Mouse (Mus musculus): ENCODE data around the gene Mul1. TPM values are rescaled to one million over a fixed set of nuclear protein-coding genes. Genes with fewer than 3 reads are reported as not detected.

The Mul1 gene
- not detected in 2 replicates for polyA plus RNA-seq (2012; ENCODE audit: insufficient read depth, insufficient read length, low replicate concordance, missing spikeins)

DNA sequence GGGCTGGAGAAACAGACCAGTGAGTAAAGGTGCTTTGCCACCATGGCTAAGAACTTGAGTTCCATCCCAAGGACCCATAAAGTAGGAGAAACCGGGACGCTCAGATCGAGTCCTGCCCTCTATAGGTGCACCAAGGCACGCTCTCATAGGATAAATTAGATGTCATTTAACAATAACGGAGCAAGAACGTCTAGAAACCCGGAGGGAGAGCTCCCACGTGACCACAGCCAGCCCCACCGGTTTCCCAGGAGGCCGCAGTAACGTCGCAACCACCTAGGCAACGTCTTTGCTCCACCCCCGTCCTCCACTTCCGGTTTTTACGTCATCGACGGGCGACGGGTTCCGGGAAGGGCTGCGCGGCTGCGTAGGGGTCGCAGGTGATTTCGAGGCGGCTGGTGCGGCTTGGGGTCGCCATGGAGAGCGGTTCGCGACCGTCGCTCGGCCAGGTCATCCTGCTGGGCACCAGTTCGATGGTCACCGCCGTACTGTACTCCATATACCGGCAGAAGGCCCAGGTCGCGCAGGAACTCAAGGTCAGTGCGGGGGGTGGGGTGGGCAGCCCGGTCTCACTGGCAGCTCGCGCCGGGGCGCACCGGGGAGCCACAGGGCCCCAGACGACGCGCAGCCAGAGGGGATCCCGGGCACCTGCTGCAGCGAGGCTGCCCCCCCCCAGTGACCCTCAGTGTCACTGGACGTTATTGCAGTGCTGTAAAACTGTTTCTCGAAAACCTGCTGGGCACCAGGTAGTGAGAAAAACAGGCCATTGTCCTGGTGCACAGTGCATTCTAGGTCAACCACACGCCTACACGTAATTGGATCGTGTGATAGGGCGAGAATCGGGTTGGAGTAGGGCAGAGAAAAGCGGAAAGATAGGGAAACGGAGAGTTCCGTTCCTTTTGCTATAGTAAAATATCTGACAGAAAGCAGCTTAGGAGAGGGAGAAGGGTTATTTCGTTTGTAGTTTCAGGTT is at the start of gene Mul1:
Gene Mul1, plus strand, starts transcription at position 325 of the 970 bp plus-strand sequence.
- Histone ChIP-seq H3K4me3 (ENCODE audit: insufficient read depth, low read depth, low read length) (peak within 1 kb of the TSS; percentile 60), H3K27ac (ENCODE audit: insufficient read depth, low read depth, low read length) (peak within 1 kb of the TSS; percentile 41; the same call in 1 of the 2 replicates), H3K4me1 (ENCODE audit: control insufficient read depth, insufficient read depth, low read length) (peaks cover 6% of the 10 kb centered on the region)
- WGBS = under 1% methylated on average over 64 of the region's 64 CpGs
- TF ChIP-seq POLR2A (IDR thresholded peaks at IDR 0.05; ENCODE audit: insufficient read depth, low read depth, low read length) (peak; percentile 61; the same call in 1 of the 2 replicates), CTCF (IDR thresholded peaks at IDR 0.05; ENCODE audit: insufficient read depth, low read depth, low read length) (no peak)

DNA sequence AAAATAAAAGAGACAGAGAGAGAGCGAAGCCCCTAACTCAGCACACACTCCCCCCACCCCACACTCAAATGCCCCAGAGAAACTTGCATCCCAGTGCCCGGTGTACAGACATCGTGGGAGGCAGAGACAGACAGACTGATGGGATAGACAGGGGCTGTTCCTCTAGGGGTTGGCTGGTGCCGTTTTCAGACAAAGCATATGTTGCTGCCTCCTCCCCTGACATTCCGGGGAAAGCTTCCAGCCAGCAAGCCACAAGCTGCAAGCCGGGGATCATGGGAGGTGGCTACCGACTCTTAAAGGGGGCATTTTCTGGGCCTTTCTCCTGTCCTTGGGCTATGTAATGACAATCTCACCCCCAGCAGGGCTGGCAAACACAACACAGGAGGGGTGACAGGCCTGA is 40.8 kb upstream of the Mul1 start:
- peak overlapping the region; percentile 77 for H3K4me3 ChIP-seq (ENCODE audit: insufficient read depth, low read depth, low read length)
- H3K4me1 ChIP-seq (ENCODE audit: control insufficient read depth, insufficient read depth, low read length) = peaks cover 35% of the 10 kb centered on the region
- H3K27ac ChIP-seq (ENCODE audit: insufficient read depth, low read depth, low read length) = no peak overlapping the region
- no peak for TF ChIP-seq POLR2A (IDR thresholded peaks at IDR 0.05; ENCODE audit: insufficient read depth, low read depth, low read length)
- TF ChIP-seq CTCF (IDR thresholded peaks at IDR 0.05; ENCODE audit: insufficient read depth, low read depth, low read length) = no peak
- WGBS = 30% methylated on average over 7 of the region's 7 CpGs

DNA sequence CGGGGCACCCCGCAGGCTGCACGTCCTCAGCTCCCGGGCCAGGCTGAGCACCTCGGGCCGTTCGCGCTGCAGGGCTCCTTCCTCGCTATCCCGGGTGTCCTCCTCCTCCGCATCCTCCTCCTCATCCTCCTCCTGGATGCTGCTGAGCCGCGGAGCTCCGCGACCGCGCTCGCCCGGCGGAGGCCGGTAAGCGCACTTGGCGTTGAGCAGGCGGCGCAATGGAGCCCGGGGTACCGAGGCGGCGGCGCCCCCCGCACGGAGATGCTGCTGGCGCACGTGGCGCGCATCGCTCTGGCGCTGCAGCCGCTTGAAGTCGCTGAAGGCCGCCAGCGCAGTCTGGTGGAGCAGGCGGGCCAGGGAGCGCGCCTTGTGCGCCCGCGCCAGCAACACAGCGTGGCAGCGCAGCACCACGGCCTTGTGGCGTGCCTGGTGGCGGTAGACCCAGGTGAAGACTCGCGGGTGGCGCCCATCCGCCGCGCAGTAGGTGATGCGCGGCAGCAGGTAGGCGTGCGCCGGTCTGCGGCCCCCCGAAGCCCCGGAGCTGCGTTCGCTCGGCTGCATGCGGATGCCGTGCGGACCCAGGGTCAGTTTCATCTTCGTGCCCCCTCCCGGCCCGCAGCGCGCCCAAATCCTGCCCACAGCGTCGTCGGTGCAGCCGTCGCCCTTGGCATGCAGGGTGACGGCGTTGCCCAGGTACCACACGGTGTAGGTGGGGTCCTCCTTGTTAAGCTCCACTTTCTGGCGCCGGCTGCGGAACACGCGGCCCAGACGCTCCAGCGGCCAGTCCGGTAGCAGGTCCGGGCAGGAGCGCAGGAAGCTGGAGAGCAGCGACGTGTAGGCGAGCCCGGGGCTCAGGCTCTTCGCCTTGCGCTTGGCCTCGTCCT is 39.1 kb upstream of the Mul1 start:
- H3K4me1 ChIP-seq (ENCODE audit: control insufficient read depth, insufficient read depth, low read length) = peaks cover 35% of the 10 kb centered on the region
- WGBS = under 1% methylated on average over 103 of the region's 103 CpGs
- H3K27ac ChIP-seq (ENCODE audit: insufficient read depth, low read depth, low read length) = peak overlapping the region; percentile 19
- H3K4me3 ChIP-seq (ENCODE audit: insufficient read depth, low read depth, low read length) = peak overlapping the region; percentile 77
- TF ChIP-seq CTCF (IDR thresholded peaks at IDR 0.05; ENCODE audit: insufficient read depth, low read depth, low read length) (no peak), POLR2A (IDR thresholded peaks at IDR 0.05; ENCODE audit: insufficient read depth, low read depth, low read length) (no peak)

DNA sequence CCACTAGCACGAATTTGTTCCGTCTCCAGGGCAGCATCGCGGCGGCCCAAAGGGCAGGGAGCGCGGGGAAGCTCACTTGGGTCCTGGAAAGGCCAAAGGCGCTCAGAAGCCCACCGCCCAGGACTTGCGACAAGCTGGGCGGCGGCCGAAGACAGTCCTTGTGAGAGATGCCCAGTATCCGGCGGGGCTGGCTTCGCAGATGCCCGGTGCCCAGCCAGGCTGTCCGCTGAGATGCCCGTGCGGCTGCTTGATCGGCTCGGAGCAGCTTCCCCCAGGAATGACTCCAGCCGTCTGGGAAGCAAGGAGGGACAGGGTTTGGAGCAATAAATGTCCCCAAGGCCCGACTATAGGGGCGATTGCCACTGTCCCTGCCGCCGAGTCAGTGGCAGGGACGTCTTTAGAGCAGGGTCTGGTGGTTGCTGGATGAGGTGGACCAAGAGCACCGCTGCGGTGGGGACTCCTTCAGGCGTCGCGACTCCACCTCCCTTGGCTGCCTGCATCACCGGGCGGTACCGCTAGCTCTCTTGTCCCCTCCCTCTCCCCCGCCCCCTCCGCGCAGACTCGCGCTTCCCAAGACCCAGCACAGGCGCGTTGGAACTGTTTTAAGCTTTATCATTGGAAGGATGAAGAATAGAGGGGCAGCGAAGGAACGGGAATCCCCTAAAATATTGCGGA is 38.4 kb upstream of the Mul1 start, which contains the start of gene Fam43b:
Gene Fam43b, minus strand, starts transcription at position 558 of the 675 bp plus-strand sequence.
- peaks cover 28% of the 10 kb centered on the region for H3K4me1 ChIP-seq (ENCODE audit: control insufficient read depth, insufficient read depth, low read length)
- no peak; the same call in 1 of the 2 replicates for TF ChIP-seq POLR2A (IDR thresholded peaks at IDR 0.05; ENCODE audit: insufficient read depth, low read depth, low read length)
- no peak for TF ChIP-seq CTCF (IDR thresholded peaks at IDR 0.05; ENCODE audit: insufficient read depth, low read depth, low read length)
- peak within 1 kb of the TSS; percentile 69 for H3K27ac ChIP-seq (ENCODE audit: insufficient read depth, low read depth, low read length)
- WGBS = under 1% methylated on average over 46 of the region's 46 CpGs
- peak within 1 kb of the TSS; percentile 77 for H3K4me3 ChIP-seq (ENCODE audit: insufficient read depth, low read depth, low read length)

DNA sequence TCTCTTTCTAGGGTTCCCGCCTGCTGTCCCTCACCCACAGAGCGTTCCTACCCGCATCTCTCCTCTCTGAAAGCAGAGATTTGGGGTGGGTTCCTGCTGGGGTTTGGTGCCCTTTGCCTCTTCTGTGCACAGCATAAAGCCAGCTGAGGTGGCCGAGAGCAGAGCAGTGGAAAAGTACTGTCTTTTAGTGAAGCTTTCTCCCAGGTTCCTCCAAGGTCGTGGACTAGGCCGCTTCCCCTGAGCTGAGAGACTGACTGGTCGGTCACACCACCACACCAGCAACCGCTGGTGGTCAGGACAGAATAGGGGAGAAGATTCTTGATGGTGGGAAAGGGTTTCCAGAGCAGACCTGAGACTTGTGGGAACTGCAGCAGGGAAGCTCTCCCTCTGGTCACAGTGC is 37.8 kb upstream of the Mul1 start:
- TF ChIP-seq CTCF (IDR thresholded peaks at IDR 0.05; ENCODE audit: insufficient read depth, low read depth, low read length) (no peak), POLR2A (IDR thresholded peaks at IDR 0.05; ENCODE audit: insufficient read depth, low read depth, low read length) (no peak)
- WGBS = 8% methylated on average over 8 of the region's 8 CpGs
- peak overlapping the region; percentile 77 for H3K4me3 ChIP-seq (ENCODE audit: insufficient read depth, low read depth, low read length)
- H3K4me1 ChIP-seq (ENCODE audit: control insufficient read depth, insufficient read depth, low read length) = peaks cover 28% of the 10 kb centered on the region
- H3K27ac ChIP-seq (ENCODE audit: insufficient read depth, low read depth, low read length) = peak overlapping the region; percentile 69

DNA sequence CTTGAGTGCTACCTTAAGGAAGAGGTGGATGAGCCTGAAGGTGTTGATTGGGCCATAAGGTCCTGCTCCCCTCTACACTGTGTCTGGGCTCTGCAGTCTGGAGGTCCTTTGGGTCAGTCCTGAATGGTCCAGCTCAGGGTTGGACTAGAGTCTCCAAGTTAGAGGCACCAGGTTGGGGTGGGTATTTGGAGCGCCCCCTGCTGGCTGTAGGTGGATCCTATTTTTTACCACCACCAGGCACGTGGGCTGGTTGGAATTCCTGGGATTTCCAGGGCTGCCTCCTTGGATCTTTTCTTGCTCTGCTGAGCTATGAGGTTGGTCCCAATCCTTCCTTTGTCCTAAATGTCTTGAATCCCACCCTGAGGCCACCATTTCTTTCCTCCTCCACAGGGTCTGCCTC is 29.7 kb upstream of the Mul1 start:
- Histone ChIP-seq H3K4me3 (ENCODE audit: insufficient read depth, low read depth, low read length) (no peak overlapping the region), H3K27ac (ENCODE audit: insufficient read depth, low read depth, low read length) (no peak overlapping the region), H3K4me1 (ENCODE audit: control insufficient read depth, insufficient read depth, low read length) (no peaks in the 10 kb centered on the region)
- TF ChIP-seq POLR2A (IDR thresholded peaks at IDR 0.05; ENCODE audit: insufficient read depth, low read depth, low read length) (no peak), CTCF (IDR thresholded peaks at IDR 0.05; ENCODE audit: insufficient read depth, low read depth, low read length) (peak; percentile 62)
- 10% methylated on average over 2 of the region's 2 CpGs for WGBS

DNA sequence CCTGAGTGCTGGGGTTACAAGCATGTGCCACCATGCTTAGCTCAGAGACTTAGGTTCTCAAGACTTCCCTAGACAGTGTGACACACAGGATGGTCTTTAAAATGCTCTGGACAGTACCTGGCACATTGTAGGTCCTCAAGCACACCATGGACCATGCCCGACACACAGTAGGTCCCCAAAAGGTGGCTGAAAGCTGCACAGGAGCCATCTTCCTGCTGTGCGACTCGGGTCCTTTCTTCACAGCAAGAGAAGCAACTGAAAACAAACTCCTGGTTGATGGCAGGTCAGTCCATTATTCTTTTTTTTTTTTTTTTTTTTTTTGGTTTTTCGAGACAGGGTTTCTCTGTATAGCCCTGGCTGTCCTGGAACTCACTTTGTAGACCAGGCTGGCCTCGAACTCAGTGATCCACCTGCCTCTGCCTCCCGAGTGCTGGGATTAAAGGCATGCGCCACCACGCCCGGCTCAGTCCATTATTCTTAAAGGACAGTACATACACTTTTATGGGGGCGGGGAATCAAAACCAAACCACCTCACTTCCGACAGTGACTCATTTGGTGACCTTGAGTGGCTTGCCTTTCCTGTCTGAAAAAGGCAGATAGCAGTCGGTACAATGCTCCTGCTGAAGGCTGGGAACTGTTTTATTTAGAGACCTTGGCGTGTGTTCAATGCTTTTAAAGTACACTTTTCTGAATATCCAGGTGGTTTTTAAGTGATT is 26.8 kb upstream of the Mul1 start:
- Histone ChIP-seq H3K4me1 (ENCODE audit: control insufficient read depth, insufficient read depth, low read length) (peaks cover 12% of the 10 kb centered on the region), H3K27ac (ENCODE audit: insufficient read depth, low read depth, low read length) (no peak overlapping the region), H3K4me3 (ENCODE audit: insufficient read depth, low read depth, low read length) (no peak overlapping the region)
- TF ChIP-seq POLR2A (IDR thresholded peaks at IDR 0.05; ENCODE audit: insufficient read depth, low read depth, low read length) (no peak), CTCF (IDR thresholded peaks at IDR 0.05; ENCODE audit: insufficient read depth, low read depth, low read length) (no peak)
- 78% methylated on average over 12 of the region's 13 CpGs for WGBS

Measured in olfactory bulb, adult 2 months (tissue).